Mouse (Mus musculus): Measurements from ENCODE around the gene Ptgdr2.

- no peak for TF ChIP-seq CTCF (IDR thresholded peaks at IDR 0.05; ENCODE audit: extremely low read depth, insufficient read depth, low read length)
- TF ChIP-seq POLR2A (IDR thresholded peaks at IDR 0.05; ENCODE audit: extremely low read depth, insufficient read depth, low read length): no peak
Observed at GRCm38 (mm10) chr19:10991911-10992310, 55.0 kb downstream of the Ptgdr2 start.

Measured in cortical plate, adult 2 months (tissue).